Mouse (Mus musculus) small intestine, adult 2 months (tissue): Measurements from ENCODE around the gene Odf4. TPM values are rescaled to one million over a fixed set of nuclear protein-coding genes. Genes with fewer than 3 reads are reported as not detected.
"Not testable (repeated sequence)": the region's sequence is repeated elsewhere in the genome, so short reads cannot be mapped to it uniquely, and the experiment has no call there.

ENCODE experiments used
- H3K27ac ChIP-seq: fragments of 200-500 bp; 2 replicates; pipeline ENCODE4 v1.5.1; 2012; ENCODE audit warnings: low read depth, low read length, control low read depth, inconsistent platforms; ENCODE audit not compliant: insufficient read depth
- H3K27me3 ChIP-seq: fragments of 200-500 bp; 2 replicates; pipeline ENCODE4 v1.6.1; 2012; ENCODE audit warnings: mild to moderate bottlenecking, moderate library complexity, low read length, inconsistent platforms; ENCODE audit not compliant: control insufficient read depth, insufficient read depth
- H3K36me3 ChIP-seq: fragments of 200-500 bp; 2 replicates; pipeline ENCODE4 v1.6.1; 2012; ENCODE audit warnings: mild to moderate bottlenecking, low read length, control low read depth, inconsistent platforms; ENCODE audit not compliant: control insufficient read depth, insufficient read depth
- H3K4me1 ChIP-seq: fragments of 200-500 bp; 2 replicates; pipeline ENCODE4 v1.6.1; 2012; ENCODE audit warnings: low read length, inconsistent platforms, mixed read lengths; ENCODE audit not compliant: control insufficient read depth, insufficient read depth, insufficient read length
- H3K4me3 ChIP-seq: fragments of 200-500 bp; 2 replicates; pipeline ENCODE4 v1.5.1; 2012; ENCODE audit warnings: low read depth, mild to moderate bottlenecking, control low read depth, inconsistent platforms, low read length, moderate library complexity
- CTCF ChIP-seq: fragments of 200-500 bp; IDR thresholded peaks from 2 replicates; pipeline ENCODE4 v1.5.1; 2012; ENCODE audit warnings: low read depth, mild to moderate bottlenecking, control low read depth, inconsistent platforms, low read length, moderate library complexity, mixed read lengths; ENCODE audit not compliant: insufficient replicate concordance, insufficient read length; ENCODE audit errors: extremely low read depth
- POLR2A ChIP-seq: fragments of 200-500 bp; IDR thresholded peaks from 2 replicates; pipeline ENCODE4 v1.6.1; 2012; ENCODE audit warnings: low read depth, mild to moderate bottlenecking, control low read depth, inconsistent platforms, low read length, moderate library complexity
- WGBS: fragments of 180-500 bp; shearing (Covaris S2); methylation state at CpG from one replicate; pipeline ENCODE4 v1.1.7; 2018; 5-methylcytosine and 5-hydroxymethylcytosine counted together
- polyA plus RNA-seq: library from polyadenylated mRNA; depleted of rRNA; stranded (reverse); fragments of >200 nt; gene quantifications from 2 replicates; pipeline ENCODE4 v1.2.3, GENCODE M21; 2012; rRNA removed

Odf4 gene
- polyA plus RNA-seq: not detected in 2 replicates

GRCm38 (mm10) chr11:68926981-68927380 lies at the start of gene Odf4:
TSS of gene Odf4 (minus strand) at chr11:68927081.
- 79% methylated on average over 3 of the region's 3 CpGs for WGBS
- TF ChIP-seq POLR2A (no peak), CTCF (no peak)
- no peak within 1 kb of the TSS for H3K4me3 ChIP-seq
- no peaks in the 10 kb centered on the region for H3K4me1 ChIP-seq
- H3K27ac ChIP-seq: no peak within 1 kb of the TSS
- no peaks in the 10 kb centered on the region for H3K36me3 ChIP-seq
- H3K27me3 ChIP-seq: no peaks in the 10 kb centered on the region

GRCm38 (mm10) chr11:68975601-68976000 lies 48.7 kb upstream of the Odf4 start:
- TF ChIP-seq CTCF: no peak
- no peak for TF ChIP-seq POLR2A
- WGBS: 92% methylated on average over 1 of the region's 1 CpGs

GRCm38 (mm10) chr11:68975085-68975484 lies 48.2 kb upstream of the Odf4 start, which contains the start of gene Rangrf:
TSS of gene Rangrf (minus strand) at chr11:68975185.
- TF ChIP-seq POLR2A (no peak), CTCF (no peak)
- WGBS: 86% methylated on average over 7 of the region's 7 CpGs
- H3K27me3 ChIP-seq: no peaks in the 10 kb centered on the region
- H3K4me3 ChIP-seq: peak within 1 kb of the TSS; percentile 73
- H3K27ac ChIP-seq: no peak within 1 kb of the TSS
- H3K4me1 ChIP-seq: peaks cover 15% of the 10 kb centered on the region
- no peaks in the 10 kb centered on the region for H3K36me3 ChIP-seq

More at GRCm38 (mm10) chr11:68975601-68976000, 48.7 kb upstream of the Odf4 start:
- H3K27me3 ChIP-seq: no peaks in the 10 kb centered on the region
- no peak overlapping the region for H3K27ac ChIP-seq
- H3K4me1 ChIP-seq: peaks cover 17% of the 10 kb centered on the region
- H3K36me3 ChIP-seq: no peaks in the 10 kb centered on the region
- H3K4me3 ChIP-seq: no peak overlapping the region

GRCm38 (mm10) chr11:68974059-68974450 lies 47.2 kb upstream of the Odf4 start:
- Histone ChIP-seq H3K36me3 (no peaks in the 10 kb centered on the region), H3K27ac (no peak overlapping the region), H3K4me3 (peak overlapping the region; percentile 73), H3K4me1 (peaks cover 15% of the 10 kb centered on the region), H3K27me3 (no peaks in the 10 kb centered on the region)
- WGBS: 33% methylated on average over 6 of the region's 6 CpGs
- no peak for TF ChIP-seq CTCF
- TF ChIP-seq POLR2A: no peak

- peaks cover 18% of the 10 kb centered on the region for H3K4me1 ChIP-seq
- WGBS: under 1% methylated on average over 38 of the region's 38 CpGs
- peak overlapping the region; percentile 73 for H3K4me3 ChIP-seq
- H3K36me3 ChIP-seq, H3K27me3 ChIP-seq: not testable (repeated sequence)
- 0 out of 2 replicates have a peak overlapping the region, but pooled peaks have one; percentile 18 for H3K27ac ChIP-seq
Observed at GRCm38 (mm10) chr11:68973250-68974058, 46.6 kb upstream of the Odf4 start.

- TF ChIP-seq POLR2A (no peak), CTCF (no peak)
- Histone ChIP-seq H3K36me3 (no peaks in the 10 kb centered on the region), H3K4me1 (peaks cover 19% of the 10 kb centered on the region), H3K4me3 (peak overlapping the region; percentile 12; the same call in 1 of the 2 replicates), H3K27ac (no peak overlapping the region), H3K27me3 (no peaks in the 10 kb centered on the region)
- 61% methylated on average over 4 of the region's 4 CpGs for WGBS
Observed at GRCm38 (mm10) chr11:68970232-68970631, 43.4 kb upstream of the Odf4 start.

GRCm38 (mm10) chr11:68968752-68969151 lies 41.9 kb upstream of the Odf4 start:
- H3K4me3 ChIP-seq: peak overlapping the region; percentile 15
- no peaks in the 10 kb centered on the region for H3K36me3 ChIP-seq
- no peak for TF ChIP-seq POLR2A
- TF ChIP-seq CTCF: no peak
- peaks cover 13% of the 10 kb centered on the region for H3K4me1 ChIP-seq
- WGBS: 87% methylated on average over 11 of the region's 11 CpGs
- H3K27me3 ChIP-seq: no peaks in the 10 kb centered on the region
- no peak overlapping the region for H3K27ac ChIP-seq
